Mouse (Mus musculus) layer of hippocampus, adult 9-10 months (tissue): Measurements from ENCODE around the gene Gga3.

Experiments used
- DNase-seq: peaks from one replicate; pipeline ENCODE4 v3.0.0; 2022; ENCODE audit warnings: low spot score

Gene Gga3

DNA sequence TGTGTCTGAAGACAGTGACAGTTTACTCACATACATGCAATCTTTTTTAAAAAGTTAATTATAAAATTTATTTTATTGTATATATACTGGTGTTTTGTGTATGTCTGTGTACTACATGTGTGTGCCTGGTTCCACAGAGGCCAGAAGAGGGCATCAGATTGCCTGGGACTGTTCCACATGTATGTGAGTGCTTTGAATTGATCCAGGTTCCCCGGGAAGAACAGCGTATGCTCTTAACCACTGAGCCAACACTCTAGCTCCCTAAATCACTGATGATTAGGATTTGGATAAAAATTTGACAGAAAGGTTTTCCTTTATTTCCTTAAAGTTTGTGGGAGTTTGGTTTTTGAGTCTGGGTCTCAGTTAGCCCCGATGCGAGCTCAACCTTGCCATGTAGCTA is 40.4 kb downstream of the Gga3 start:
- no peak for DNase-seq

DNA sequence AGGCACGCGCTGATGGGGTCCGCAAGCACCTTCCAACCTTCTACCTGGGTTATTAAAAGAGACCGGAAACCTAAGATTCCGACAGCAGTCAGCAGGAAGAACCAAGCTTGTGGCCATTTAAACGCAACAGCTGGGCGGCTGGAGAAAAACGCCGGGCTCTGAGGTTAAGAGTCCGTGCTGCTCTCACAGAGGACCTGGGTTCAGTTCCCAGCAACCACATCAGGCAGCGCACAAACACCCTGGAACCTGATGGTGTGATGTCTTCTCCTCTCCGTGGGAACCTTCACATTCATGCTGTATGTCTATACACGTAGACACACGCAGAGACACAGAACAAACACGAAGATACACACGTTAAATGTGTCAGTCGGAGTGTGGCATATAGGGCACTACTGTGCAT is 48.1 kb downstream of the Gga3 start:
- no peak for DNase-seq

DNA sequence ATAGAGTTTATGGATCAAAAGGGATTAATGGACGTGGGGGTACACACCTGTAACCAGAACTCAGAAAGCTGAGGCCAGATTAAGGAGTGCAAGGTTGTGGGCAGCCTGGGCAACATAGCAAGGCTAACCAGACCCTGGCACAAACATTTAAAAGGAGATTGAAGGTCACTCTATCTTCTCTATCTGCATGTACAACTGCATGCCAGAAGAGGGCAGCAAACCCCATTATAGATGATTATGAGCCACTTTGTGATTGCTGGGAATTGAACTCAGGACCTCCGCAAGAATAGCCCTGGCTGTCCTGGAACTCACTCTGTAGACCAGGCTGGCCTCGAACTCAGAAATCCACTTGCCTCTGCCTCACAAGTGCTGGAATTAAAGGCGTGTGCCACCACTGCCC is 51.1 kb downstream of the Gga3 start:
- DNase-seq, result no peak

DNA sequence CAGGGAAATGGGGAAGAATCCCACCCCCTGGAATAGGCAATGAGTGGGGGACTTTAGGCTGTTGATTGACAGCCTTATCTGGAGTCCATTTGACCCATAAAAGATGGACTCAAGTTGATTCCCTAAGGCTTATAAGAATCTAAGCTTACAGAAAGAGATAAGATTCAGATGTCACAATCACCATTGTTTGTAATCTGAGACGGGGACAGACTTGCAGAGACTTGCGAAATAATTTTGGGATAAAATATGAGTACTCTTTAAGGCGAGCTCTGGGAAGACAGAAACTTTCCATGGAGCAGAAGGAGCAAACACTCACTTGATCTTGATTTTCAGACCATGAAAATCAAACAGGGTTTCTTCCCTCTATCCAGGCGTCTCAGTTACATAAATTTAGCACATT is 60.3 kb downstream of the Gga3 start:
- no peak for DNase-seq

DNA sequence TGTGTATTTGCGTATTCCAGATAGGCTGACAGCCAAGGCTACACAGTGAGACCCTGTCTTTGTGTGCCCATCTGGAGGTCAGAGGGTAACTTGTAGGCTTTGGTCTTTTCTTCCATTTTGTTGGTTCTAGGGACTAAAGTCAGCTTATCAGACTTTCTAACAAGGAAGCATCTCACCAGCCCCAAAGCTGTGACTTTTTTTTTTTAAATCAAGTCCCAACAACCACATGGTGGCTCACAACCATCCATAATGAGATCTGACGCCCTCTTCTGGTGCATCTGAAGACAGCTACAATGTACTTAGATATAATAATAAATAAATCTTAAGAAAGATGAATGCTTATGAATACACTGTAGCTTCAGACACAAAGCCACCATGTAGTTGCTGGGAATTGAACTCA is 65.8 kb downstream of the Gga3 start:
- no peak for DNase-seq

DNA sequence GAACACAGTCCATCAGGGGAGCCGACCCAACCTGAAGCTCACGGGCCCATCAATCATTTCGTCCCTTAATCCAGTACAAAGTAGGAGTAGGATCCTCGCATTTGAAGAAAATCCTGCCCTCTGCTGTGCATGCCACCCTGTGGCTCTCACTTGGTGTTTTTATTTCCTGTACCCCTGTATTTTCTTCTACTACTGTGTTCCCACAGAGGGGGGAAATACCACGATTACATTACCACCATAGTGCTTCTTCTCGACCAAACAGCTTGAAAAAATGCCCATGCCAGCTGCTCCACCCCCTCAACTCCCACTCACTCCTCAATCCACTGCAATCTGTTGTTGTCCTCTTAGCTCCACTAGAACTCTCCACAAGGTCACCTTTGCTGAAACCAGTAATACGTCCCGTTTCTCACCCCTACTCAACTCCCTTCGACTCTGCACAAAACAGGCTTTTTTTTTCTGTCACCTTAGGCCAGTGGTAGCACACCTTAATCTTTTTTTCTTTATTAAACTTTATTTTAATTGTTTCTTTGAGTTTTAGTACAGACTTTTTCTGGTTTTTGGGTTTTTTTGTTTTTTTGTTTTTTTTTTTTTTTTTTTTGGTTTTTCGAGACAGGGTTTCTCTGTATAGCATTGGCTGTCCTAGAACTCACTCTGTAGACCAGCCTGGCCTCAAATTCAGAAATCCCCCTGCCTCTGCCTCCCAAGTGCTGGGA is 66.8 kb downstream of the Gga3 start:
- DNase-seq, result no peak

DNA sequence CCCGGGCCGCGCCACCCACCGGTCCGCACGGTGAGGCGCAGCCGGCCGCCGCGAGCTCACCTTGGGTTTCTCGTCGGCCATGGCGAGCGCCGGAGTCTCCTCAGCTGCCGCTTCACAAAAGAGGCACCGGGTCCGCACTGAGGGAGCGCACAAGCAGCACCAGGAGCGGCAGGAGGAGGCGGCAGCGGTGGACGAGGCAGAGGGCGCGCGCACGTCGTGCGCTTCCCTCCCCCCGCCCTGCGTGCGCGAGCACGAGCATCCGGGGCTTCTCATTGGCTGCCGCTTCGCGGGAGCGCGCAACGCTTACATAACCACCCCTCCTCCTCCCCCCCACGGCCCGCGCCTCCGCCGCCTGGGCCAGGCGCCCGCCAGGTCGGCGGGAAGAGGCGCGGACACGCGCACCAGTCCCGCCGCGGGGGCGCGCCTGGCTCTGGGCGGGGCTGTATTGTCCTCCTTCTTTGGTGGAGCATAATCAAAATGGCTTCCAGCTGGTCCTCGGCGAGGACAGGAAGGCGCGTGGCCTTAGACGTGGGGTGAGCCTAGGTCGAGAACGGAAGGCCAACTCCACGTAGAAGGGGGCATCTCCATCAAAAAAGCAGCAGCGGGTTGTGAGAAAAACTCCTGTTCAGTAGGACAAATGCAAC is 67.7 kb downstream of the Gga3 start, which contains the start of gene Sumo2:
Gene Sumo2, minus strand, starts transcription at position 239 of the 644 bp plus-strand sequence.
- peak; percentile 92 for DNase-seq

DNA sequence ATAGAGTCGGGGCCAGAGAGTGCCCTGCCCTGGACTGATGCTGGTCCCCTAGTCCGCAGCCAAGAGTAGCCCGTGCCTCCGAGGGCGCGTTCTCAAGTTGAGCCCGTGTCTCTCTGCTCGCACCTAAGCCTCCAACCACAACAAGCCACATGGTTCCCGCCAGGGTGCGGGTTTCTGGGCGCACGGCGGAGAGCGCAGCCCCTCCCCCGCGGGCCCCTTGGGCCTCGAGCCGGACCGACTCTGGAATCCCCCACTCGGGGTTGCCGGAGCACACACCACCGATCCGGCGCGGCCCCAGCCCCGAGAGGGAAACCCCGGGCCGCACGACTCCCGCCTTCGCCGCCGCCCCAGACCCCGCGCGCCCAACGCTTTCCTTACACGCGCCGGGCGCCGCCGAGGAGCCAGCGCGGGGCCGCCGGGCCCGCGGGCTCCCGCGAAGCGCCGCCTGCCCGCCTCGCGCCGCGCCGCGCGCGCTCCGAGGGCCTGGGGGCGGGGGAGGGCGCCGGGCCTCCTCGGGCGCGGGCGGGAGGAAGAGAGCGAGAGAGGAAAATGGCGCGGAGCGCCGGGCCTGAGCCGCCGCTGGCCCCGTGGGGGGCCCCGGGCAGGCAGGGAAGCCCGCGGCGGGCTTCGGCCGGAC is 68.3 kb downstream of the Gga3 start:
- no peak for DNase-seq

DNA sequence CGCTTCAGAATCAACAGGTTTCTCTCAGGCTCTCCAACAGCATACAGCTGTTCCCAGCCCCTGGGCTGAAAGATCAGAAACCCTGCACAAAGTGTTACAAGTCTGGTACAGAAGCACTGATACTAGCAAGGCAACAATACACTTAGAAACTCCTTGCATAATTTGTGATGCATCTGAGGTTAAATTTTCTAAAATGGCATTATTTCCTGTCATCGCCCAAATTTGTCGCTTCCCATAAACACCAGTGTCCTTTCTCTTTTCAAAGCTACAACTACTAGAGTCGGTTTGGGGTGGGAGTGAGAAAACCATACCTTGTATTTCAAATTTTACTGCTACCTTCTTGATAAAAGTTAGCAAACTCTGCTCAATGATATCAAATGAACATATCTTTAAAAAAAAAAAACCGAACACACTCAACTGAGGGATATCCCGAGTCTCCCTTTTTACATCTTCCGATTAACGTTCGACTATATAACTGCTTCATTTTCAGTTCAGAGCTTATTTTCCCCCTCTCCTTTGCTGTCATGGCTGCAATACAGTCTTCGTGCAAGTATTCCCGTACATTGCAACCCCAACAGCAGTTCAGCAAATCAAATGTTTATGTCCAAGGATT is 69.0 kb downstream of the Gga3 start:
- no peak for DNase-seq
